Mouse (Mus musculus) gastrocnemius, postnatal 10 days (tissue): ENCODE data around the gene Sipa1l3. TPM values are rescaled to one million over a fixed set of nuclear protein-coding genes. Genes with fewer than 3 reads are reported as not detected.

Experiments
- DNase-seq: peaks from one replicate; pipeline ENCODE4 v3.0.0; 2021; ENCODE audit warnings: mixed read lengths
- total RNA-seq, 2 experiments: library from RNA; stranded (reverse); gene quantifications; 2 replicates each; pipeline ENCODE4 v1.2.3; 2021

Sipa1l3 gene
- total RNA-seq, 2 experiments from 2014 or later, result 14.2 to 21.4 TPM

DNA sequence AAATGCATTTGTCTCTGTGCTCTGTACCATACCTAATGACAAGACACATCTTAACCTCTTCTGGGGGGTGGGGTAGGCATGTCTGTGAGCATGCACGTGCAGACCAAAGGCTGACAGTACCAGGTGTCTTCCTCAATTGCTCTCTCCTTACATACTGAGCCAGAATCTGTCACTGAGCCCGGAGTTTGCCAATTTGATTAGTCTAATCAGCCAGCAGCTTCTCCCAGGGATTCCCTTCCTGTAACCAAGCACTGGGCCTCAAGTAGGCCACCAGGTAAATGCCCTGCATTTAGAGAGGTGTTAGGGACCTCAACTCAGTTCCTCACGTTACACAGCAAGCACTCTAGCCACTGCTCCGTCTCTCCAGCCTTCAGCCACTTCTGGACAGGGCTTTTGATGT, 38.3 kb downstream of the Sipa1l3 start:
- DNase-seq, result no peak

DNA sequence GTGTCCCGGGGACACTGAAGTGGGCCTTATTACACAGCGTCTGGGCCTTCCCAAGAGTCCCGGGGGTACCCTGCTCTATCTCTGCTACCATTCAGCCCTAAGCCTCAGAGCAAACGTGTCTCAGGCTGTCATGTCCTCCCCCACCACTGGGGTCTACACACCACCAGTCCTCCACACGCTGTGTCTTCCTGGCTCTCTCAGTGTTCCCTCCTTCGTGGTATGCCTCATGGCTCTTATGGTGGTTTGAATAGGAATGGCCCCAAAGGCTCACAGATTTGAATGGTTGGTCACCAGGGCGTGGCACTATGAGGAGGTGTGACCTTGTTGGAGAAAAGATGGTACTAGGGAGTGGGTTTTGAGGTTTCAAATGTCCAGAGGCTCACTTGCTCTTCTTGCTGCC, 43.4 kb downstream of the Sipa1l3 start:
- DNase-seq, result no peak

DNA sequence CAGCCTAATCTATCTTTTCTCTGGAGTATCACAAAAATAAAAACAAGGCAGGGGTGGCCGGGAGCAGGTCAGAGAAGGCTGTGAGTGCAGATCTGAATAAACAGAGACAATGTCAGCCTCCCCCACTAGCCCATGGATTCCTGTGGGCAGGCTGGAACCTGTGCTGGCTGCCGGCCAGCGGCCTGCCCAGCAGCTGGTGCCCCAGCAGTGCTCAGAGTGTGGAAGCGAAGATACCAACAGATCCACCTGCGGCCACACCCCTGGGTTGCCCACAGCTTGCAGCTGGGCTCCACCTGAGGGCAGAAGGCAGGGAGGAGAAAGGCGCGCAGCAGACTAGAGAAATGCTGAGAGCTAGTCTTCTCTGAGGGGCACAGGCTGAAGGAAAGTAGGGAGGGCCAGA, 47.1 kb downstream of the Sipa1l3 start:
- no peak for DNase-seq

- DNase-seq, result no peak
Observed at GRCm38 (mm10) chr7:29469602-29470344, 48.7 kb downstream of the Sipa1l3 start.

DNA sequence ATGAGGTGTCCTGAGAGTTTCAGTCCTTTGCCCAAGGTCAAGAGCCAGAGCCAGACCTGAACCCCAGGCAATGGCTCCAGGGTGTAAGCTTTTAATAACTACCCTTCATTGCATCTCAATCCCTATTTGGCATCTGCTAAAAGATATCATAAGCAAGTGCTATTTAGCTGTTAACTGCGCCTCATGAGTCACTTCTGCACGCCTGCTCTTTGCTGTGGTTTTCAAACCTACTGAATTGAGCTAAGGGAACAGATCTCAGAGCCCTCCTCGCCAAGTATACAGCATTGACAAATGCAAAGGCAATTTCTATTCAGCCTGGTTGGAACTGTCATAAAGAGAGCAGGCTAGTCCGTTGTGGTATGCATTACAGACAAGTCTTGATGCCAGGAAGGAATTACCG, 49.8 kb downstream of the Sipa1l3 start:
- no peak for DNase-seq

DNA sequence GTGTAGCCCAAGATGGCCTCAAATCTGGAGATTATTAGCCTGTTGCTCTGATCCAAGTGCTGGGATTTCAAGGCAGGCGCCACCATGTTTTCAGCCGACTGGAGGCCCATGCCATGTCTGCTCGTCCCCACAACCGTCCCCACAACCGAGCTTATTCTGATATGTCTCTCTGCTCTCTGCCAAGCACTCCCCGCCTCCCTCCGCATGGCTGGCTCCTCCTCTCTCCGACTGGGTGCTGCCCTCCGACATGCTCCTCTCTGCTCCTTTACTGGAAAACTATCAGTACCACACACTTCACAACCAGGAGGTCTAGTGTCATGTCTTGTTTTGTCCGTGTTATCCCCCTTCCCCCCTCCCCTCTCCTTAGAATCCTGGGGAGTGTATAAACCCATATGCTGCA, 51.9 kb downstream of the Sipa1l3 start:
- no peak for DNase-seq

GRCm38 (mm10) chr7:29465736-29466135, 52.7 kb downstream of the Sipa1l3 start:
- no peak for DNase-seq

DNA sequence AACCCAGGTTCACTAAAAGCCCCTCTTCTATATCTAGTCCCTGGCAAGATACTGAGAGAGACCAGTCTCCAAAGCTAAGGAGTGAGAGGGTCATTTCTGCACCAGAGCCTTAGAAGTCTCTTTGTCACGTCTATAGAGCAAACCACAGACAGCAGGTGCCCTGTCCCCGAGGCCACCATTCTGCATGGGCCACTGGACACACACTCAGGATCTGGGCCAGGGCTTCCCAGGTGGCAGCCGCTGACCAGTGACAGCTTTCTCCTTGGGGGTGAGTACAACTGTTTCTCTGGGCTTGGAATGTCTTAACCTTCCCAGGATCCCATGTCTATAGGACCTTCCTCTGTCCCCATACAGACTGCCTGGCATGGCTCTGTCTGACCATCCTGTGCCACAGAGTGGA, 55.6 kb downstream of the Sipa1l3 start:
- DNase-seq, result no peak

DNA sequence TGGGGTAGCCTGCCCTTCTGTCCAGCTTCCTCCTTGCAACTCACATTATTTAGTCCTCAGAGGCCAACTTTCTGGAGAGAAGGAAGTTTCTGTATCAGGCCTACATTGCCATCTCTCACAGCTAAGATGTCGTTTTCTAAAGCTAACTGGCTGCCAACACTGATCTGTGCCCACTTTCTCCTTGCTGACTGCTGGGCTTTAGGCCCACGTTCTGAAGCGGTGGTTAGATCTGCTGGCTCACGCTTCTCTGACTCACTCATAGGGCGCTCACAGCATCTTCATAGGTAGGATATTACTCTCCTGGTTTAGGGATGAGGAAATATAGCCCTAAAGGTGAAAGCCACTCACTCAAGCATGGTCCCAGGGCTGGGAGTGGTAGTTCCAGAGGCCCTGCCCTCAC, 56.3 kb downstream of the Sipa1l3 start:
- DNase-seq, result no peak

- no peak for DNase-seq
Observed at GRCm38 (mm10) chr7:29461557-29461956, 56.9 kb downstream of the Sipa1l3 start.

DNA sequence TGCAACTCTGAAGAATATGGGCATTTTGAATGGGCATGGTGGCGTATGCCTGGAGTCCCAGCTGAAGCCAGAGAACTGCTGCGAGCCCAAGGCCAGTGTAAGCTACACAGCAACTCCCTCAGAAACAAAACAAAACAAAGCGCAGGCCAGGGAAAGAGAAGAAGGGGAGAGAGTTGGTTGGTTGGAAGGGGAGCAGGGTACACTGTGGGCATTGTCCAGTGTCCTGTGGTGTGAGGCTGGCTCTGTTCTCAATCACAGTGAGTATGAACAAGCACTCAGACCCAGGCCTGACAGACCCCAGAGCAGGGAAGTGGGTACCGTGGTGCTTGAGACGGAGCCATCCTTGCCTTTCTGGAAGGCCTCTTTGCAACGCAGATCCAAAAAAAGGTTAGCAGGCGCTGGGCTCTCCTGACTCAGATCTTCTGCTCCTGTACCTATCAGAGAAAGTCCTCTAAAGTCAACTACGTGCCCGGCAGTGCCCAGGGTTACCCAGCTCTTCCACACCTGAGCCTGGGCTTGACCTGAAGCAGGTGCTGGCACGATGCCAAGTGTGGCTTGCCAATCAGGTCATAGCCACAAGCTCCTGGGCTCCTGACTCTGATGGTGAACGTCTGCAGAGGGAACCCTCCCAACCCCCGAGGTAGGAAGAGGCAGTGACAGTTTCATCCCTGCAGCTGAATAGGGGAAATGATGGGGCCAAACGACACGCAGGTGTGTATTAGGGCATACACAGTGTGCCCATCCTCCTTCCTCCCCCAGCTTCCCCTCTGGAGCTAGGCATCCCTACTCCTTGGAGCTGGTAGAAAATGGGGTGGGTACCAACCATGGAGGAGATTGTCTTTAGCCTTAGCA, 59.3 kb downstream of the Sipa1l3 start:
- no peak for DNase-seq

GRCm38 (mm10) chr7:29457772-29458171, 60.7 kb downstream of the Sipa1l3 start:
- no peak for DNase-seq

DNA sequence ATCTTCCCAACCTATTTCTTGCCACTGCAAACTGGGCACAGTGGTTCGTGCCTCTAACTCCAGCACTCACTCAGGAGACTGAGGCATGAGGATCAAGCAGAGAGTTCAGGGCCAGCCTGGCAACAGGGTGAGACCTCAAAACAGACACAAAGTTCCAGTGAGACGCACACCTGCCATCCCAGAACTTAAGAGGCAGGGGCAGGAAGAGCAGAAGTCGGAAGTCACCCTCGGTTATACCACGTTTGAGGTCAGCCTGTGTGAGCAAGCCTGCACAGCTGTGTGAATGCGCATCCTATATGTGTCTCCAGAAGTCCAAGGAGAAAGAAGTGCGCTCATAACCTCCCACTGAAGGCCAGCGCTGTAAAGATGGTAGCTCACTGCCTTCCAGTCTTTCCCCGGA, 61.7 kb downstream of the Sipa1l3 start:
- DNase-seq, result no peak

GRCm38 (mm10) chr7:29455591-29455990, 62.9 kb downstream of the Sipa1l3 start:
- DNase-seq, result no peak

DNA sequence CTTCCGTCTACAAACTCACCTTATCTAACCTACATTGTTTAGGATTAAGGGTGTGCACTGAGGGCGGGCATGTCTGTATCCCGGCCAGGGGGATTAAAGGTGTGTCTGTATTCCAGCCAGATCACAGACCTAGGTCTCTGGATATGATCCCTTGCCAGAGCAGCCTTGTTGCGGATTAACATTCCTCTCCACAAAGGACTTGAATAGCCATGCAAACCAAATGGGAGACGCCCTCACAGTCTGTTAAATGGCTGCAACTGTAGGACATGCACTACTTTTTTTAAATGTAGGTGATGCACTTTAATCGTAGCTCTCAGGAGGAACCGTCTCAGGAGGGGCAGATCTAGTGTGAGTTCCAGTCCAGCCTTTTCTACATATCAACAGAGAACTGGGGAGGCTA, 63.5 kb downstream of the Sipa1l3 start:
- no peak for DNase-seq

DNA sequence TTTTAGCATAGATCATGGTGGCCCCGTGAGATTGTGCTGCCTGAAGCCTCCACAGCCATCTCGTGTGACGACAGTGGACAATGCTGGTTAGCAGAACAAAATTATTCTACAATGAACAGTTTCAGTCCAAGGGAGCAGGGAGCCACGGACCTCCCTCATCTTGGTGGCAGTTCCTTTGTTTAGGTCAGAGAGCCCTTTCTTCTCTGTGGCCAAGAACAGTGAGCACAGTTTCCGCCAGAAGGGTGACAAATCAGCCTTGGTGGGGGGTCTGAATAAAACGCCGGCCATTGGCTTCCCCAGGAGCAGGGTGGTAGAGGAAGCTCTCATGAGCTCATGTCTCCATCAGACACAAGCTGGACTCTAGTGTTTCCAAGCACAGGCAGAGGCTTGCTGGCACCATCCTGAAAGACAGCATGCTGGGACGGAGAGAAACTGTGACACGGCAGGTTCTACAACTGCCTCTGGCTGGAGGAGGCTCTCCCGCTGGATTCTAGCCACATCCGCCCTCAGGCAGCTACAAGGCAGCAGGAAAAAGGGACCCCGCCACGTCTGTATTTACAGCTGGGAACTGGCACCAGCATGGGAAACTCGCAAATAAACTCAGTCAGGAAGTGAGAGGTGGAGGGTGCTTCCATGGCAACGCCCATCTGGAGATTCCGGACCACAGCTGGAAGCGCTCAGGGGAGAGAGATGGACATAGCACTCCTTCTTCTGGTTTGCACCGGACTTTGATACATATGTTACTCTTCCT, 65.3 kb downstream of the Sipa1l3 start:
- peak; percentile 61 for DNase-seq

GRCm38 (mm10) chr7:29452381-29452780, 66.1 kb downstream of the Sipa1l3 start:
- DNase-seq, result no peak

DNA sequence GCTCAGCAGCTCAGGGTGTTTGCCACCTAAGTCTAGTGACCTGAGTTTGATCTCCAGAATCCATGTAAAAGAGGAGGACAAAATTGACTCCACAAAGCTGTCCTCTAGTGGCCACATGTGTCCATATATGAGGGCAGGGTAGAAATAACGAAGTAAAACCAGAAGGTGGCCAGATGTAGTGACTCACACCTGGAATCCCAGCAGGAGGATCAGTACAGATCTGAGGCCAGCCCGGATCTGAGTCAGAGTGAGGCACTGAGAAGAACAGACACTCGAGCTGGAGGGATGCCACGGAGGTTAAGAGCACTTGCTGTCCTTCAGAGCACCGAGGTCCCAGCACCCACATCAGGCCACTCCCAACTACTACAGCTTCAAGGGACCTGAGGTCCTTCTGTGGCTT, 68.3 kb downstream of the Sipa1l3 start:
- no peak for DNase-seq

- DNase-seq, result no peak
Observed at GRCm38 (mm10) chr7:29448830-29449229, 69.6 kb downstream of the Sipa1l3 start.

GRCm38 (mm10) chr7:29447147-29447829, 71.2 kb downstream of the Sipa1l3 start:
- DNase-seq, result no peak

GRCm38 (mm10) chr7:29446156-29446555, 72.3 kb downstream of the Sipa1l3 start:
- no peak for DNase-seq

- no peak for DNase-seq
Observed at GRCm38 (mm10) chr7:29444527-29444926, 73.9 kb downstream of the Sipa1l3 start.
